Comparison of ENCODE assay signal across 18 mouse cellular contexts in the genomic region with DNA sequence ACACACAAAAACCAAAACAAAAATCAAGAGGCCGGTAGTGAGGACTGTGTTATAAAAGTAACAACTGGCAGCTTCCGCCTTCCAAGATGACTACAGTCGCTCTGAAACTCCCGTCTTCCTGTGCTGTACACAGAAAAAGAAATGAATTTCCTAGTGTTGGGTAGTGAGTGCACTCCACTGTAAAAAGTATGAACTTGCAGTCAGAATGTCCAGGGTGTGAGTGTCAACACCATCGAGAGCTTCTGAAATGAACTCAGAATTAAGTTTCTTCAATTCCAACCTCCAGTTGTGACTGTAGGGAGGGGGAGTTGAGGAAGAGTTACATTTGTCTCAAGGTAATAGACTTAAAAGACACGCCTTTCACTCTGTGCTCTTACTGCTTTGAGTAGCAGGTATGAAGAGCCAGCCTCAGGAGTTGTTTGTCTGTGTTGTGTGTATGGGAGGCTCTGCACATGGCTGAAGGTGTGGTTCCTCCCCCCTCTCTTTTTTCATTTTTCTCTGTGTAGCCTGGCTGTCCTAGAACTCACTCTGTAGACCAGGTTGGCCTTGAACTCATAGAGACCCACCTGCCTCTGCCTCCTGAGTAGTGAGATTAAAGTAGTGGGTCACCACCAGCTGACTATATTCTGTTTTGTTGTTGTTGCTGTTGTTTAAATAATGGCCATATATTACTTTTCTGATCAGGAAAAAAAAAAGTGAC. TPM values are rescaled to one million over a fixed set of nuclear protein-coding genes. Genes with fewer than 3 reads are reported as not detected.
"Had no signal": no experiment of that assay in that cellular context is flagged by ENCODE, and none has a peak within 500 bp of the region (broad histone marks: within the 10 kb centered on the region; RNA-seq: fewer than 3 reads in every experiment).

No protein-coding gene starts in this region.

- H3K9me3 ChIP-seq: limb, embryonic 15.5 days; liver, embryonic 12.5 days; megakaryocyte, embryonic 14.5 days; midbrain, embryonic 15.5 days had no signal

- H3K4me1 ChIP-seq: midbrain, embryonic 15.5 days had no signal

- H3K9ac ChIP-seq: limb, embryonic 15.5 days; liver, embryonic 12.5 days; lung, embryonic 14.5 days; midbrain, embryonic 15.5 days had no signal

- H3K27ac ChIP-seq: limb, embryonic 15.5 days; liver, embryonic 12.5 days; midbrain, embryonic 15.5 days had no signal

- H3K36me3 ChIP-seq: limb, embryonic 15.5 days; liver, embryonic 12.5 days; midbrain, embryonic 15.5 days had no signal

- H3K27me3 ChIP-seq: limb, embryonic 15.5 days; liver, embryonic 12.5 days; megakaryocyte, embryonic 14.5 days; midbrain, embryonic 15.5 days had no signal

- H3K4me3 ChIP-seq: limb, embryonic 15.5 days; liver, embryonic 12.5 days; midbrain, embryonic 15.5 days had no signal

- ATAC-seq: liver, embryonic 12.5 days; midbrain, embryonic 15.5 days had no signal

- DNase-seq: kidney, adult 18-20 months; kidney, postnatal 14 days; layer of hippocampus, postnatal 36 days; lung, embryonic 14.5 days; lung, postnatal 10 days; lung, postnatal 4 days; right cerebral cortex, adult 18-20 months; spleen, adult 18-20 months had no signal

- H3K4me2 ChIP-seq: limb, embryonic 15.5 days; lung, embryonic 14.5 days; midbrain, embryonic 11.5 days; midbrain, embryonic 15.5 days had no signal

RNA-seq across cellular contexts. Expression of a gene that starts 10.7 kb away (rescaled TPM):
- polyA plus RNA-seq: kidney, embryonic 14.5 days; large intestine, adult 2 months; limb, embryonic 11.5 days; liver, embryonic 12.5 days; midbrain, embryonic 11.5 days; midbrain, embryonic 15.5 days; neural tube, embryonic 14.5 days; stomach, embryonic 16.5 days had no signal
